Mouse (Mus musculus) forebrain, embryonic 14.5 days (tissue): Measurements from ENCODE around the gene Plcd3. TPM values are rescaled to one million over a fixed set of nuclear protein-coding genes. Genes with fewer than 3 reads are reported as not detected.

ENCODE experiments used
- ATAC-seq: fragments of 200-750 bp; cut with Nextera tagmentation; 2 replicates; pipeline ENCODE4 v1.8.0; 2017; ENCODE audit warnings: mild to moderate bottlenecking, moderate library complexity
- DNase-seq: peaks from one replicate; pipeline ENCODE4 v3.0.0-alpha.2; 2015; ENCODE audit warnings: low spot score
- H3K27ac ChIP-seq: fragments of 300-500 bp; sonication (generic); 2 replicates; pipeline ENCODE4 v1.5.1; 2014; ENCODE audit warnings: low read depth, mild to moderate bottlenecking, control low read depth, low read length, moderate library complexity
- H3K27me3 ChIP-seq: fragments of 300-500 bp; sonication (generic); replicated peaks from 2 replicates; pipeline ENCODE4 v1.6.1; 2014; ENCODE audit warnings: low read length, control low read depth, mixed read lengths; ENCODE audit not compliant: control insufficient read depth, insufficient read depth
- H3K36me3 ChIP-seq: fragments of 300-500 bp; sonication (generic); 2 replicates; pipeline ENCODE4 v1.6.1; 2014; ENCODE audit warnings: low read length, control low read depth; ENCODE audit not compliant: control insufficient read depth, insufficient read depth
- H3K4me1 ChIP-seq: fragments of 300-500 bp; sonication (generic); 2 replicates; pipeline ENCODE4 v1.6.1; 2014; ENCODE audit warnings: antibody characterized with exemption, low read length, control low read depth; ENCODE audit not compliant: control insufficient read depth, insufficient read depth
- H3K4me2 ChIP-seq: fragments of 300-500 bp; sonication (generic); 2 replicates; pipeline ENCODE4 v1.6.1; 2014; ENCODE audit warnings: mild to moderate bottlenecking, control low read depth, low read length
- H3K4me3 ChIP-seq: fragments of 300-500 bp; sonication (generic); 2 replicates; pipeline ENCODE4 v1.5.1; 2014; ENCODE audit warnings: low read depth, low read length, control low read depth
- H3K9ac ChIP-seq: fragments of 300-500 bp; sonication (generic); 2 replicates; pipeline ENCODE4 v1.6.1; 2014; ENCODE audit warnings: mild to moderate bottlenecking, low read length, control low read depth, moderate library complexity
- H3K9me3 ChIP-seq: fragments of 300-500 bp; sonication (generic); replicated peaks from 2 replicates; pipeline ENCODE4 v1.6.1; 2016; ENCODE audit warnings: low read length, control low read depth, mixed read lengths; ENCODE audit not compliant: control insufficient read depth
- WGBS: fragments of 180-500 bp; shearing (Covaris S2); extraction: QIAGEN DNeasy Blood & Tissue Kit; methylation state at CpG from one replicate; pipeline ENCODE4 v1.1.7; 2014; 5-methylcytosine and 5-hydroxymethylcytosine counted together
- polyA plus RNA-seq: library from polyadenylated mRNA; unstranded; fragments of >200 nt; fragmentation: Nextera tagmentation; extraction: Ambion mirVana; gene quantifications from 2 replicates; pipeline ENCODE4 v1.2.1, GENCODE M21; 2014

Gene Plcd3
- polyA plus RNA-seq, 1 experiment from 2014 or later, result 1.4 TPM

GRCm38 (mm10) chr11:103074796-103075323 is 26.6 kb downstream of the Plcd3 start:
- H3K9ac ChIP-seq, result no peak overlapping the region
- no peak overlapping the region for H3K27ac ChIP-seq
- ATAC-seq, result no peak
- 25% methylated on average over 10 of the region's 10 CpGs for WGBS
- H3K9me3 ChIP-seq, result no peaks in the 10 kb centered on the region
- H3K4me1 ChIP-seq, result no peaks in the 10 kb centered on the region
- no peak overlapping the region for H3K4me3 ChIP-seq
- peaks cover 9% of the 10 kb centered on the region; the same call in 1 of the 2 replicates for H3K36me3 ChIP-seq
- DNase-seq, result no peak
- H3K27me3 ChIP-seq, result peaks cover 2% of the 10 kb centered on the region; the same call in 1 of the 2 replicates
- no peak overlapping the region for H3K4me2 ChIP-seq

GRCm38 (mm10) chr11:103074121-103074650 is 27.3 kb downstream of the Plcd3 start:
- no peak overlapping the region for H3K9ac ChIP-seq
- no peak overlapping the region for H3K4me3 ChIP-seq
- H3K9me3 ChIP-seq, result no peaks in the 10 kb centered on the region
- H3K27me3 ChIP-seq, result no peaks in the 10 kb centered on the region
- H3K4me1 ChIP-seq, result no peaks in the 10 kb centered on the region
- no peak for DNase-seq
- H3K36me3 ChIP-seq, result peaks cover 16% of the 10 kb centered on the region
- WGBS, result 62% methylated on average over 10 of the region's 10 CpGs
- no peak for ATAC-seq
- no peak overlapping the region for H3K27ac ChIP-seq
- no peak overlapping the region for H3K4me2 ChIP-seq

DNA sequence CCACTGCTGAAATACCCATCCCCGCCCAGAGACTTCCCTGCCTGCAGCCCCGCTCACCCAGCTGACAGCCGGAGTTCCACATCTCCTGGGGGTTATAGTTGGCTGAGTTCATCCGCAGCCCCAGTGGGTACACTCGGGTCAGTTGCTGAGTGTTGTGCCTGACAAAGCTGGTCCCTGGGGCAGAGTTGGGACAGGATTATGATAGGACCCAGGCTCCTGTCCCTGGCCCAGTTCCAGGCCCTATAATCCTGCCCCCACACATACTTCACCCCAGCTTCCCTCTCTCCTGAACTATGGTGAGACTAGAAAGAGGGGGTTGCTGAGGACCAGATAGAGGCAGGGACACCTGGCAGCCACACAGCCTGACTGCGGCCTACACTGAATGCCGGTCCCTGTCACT is 27.8 kb downstream of the Plcd3 start:
- no peaks in the 10 kb centered on the region for H3K9me3 ChIP-seq
- H3K36me3 ChIP-seq, result peaks cover 21% of the 10 kb centered on the region
- H3K27me3 ChIP-seq, result no peaks in the 10 kb centered on the region
- DNase-seq (no peak), ATAC-seq (no peak)
- no peak overlapping the region for H3K27ac ChIP-seq
- no peaks in the 10 kb centered on the region for H3K4me1 ChIP-seq
- WGBS, result 88% methylated on average over 7 of the region's 7 CpGs
- no peak overlapping the region for H3K4me3 ChIP-seq
- H3K4me2 ChIP-seq, result no peak overlapping the region
- H3K9ac ChIP-seq, result no peak overlapping the region

DNA sequence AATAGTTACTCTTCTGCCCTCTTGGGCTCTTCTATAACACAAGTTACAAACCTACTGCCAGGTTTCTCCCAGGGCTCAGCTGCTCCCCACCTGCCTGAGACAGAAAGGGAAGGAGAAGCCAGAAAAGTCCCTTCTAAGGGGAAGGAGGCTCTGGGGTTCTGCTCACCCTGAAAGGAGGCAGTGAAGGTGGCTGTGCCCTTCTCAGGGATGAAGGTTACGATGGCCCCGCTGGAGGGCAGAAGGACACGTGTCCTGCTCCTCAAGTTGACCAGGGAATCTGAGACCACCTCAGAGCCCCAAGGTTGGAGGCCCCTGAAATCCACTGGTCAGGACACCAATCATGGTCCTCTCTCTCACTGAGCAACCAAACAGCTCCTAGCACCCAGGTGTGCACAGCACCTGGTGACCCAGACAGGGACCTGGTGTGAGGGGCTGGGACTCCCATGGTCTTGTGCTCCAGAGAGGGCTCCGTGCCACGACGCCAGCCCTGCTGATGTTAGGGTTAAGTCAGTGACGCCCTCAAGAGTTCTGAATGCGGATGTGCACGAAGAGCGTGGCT is 31.1 kb downstream of the Plcd3 start:
- no peak overlapping the region for H3K4me3 ChIP-seq
- ATAC-seq (no peak), DNase-seq (no peak)
- no peaks in the 10 kb centered on the region for H3K4me1 ChIP-seq
- H3K27me3 ChIP-seq, result no peaks in the 10 kb centered on the region
- H3K9me3 ChIP-seq, result no peaks in the 10 kb centered on the region
- H3K27ac ChIP-seq, result no peak overlapping the region
- H3K36me3 ChIP-seq, result peaks cover 53% of the 10 kb centered on the region
- WGBS, result 94% methylated on average over 10 of the region's 10 CpGs
- H3K4me2 ChIP-seq, result no peak overlapping the region
- no peak overlapping the region for H3K9ac ChIP-seq

DNA sequence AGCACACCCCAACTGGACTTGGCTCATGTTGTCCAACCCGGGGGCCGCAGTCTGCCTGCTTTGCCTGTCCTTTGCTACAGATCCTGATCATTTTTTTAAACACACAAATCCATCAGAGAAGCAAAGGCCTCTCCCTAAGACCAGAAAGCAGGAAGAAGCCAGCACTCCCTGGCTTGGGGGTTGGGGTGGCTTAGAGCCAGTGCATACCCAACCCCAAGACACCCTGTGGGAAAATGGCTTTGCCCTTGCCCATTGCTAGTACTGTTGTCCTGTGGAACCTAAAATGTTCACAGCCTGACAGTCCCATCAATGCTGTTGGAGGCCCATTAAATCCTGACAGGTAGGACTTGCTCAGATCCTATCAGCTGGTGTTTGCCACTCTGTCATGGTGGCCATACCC is 31.7 kb downstream of the Plcd3 start:
- Histone ChIP-seq H3K4me3 (no peak overlapping the region), H3K4me1 (no peaks in the 10 kb centered on the region), H3K4me2 (no peak overlapping the region), H3K9ac (no peak overlapping the region), H3K27me3 (no peaks in the 10 kb centered on the region), H3K36me3 (peaks cover 58% of the 10 kb centered on the region), H3K27ac (no peak overlapping the region), H3K9me3 (no peaks in the 10 kb centered on the region)
- no peak for DNase-seq
- no peak for ATAC-seq
- WGBS, result 100% methylated on average over 2 of the region's 2 CpGs

DNA sequence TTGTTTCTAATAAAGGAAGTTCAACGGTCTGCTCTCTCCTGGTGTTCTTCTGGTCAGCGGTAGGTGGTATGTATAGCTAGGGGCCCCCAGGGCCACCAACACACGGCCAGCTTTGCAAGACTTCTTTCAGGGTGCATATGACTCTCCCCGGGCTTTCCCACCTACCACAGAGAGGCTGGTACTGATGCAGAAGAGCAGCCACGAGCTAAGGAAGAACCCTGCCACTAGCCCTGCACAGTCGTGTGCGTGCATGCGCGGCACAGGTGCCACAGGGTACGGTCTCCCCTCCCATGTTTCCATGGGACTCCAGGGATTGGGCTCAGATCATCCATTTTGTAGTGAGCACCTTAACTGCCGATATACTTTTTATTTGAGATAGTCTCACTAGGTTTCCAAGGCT is 32.6 kb downstream of the Plcd3 start:
- H3K27me3 ChIP-seq, result no peaks in the 10 kb centered on the region
- peaks cover 67% of the 10 kb centered on the region for H3K36me3 ChIP-seq
- no peaks in the 10 kb centered on the region for H3K4me1 ChIP-seq
- WGBS, result 92% methylated on average over 11 of the region's 11 CpGs
- ATAC-seq (no peak), DNase-seq (no peak)
- no peak overlapping the region for H3K4me3 ChIP-seq
- no peaks in the 10 kb centered on the region for H3K9me3 ChIP-seq
- no peak overlapping the region for H3K4me2 ChIP-seq
- no peak overlapping the region for H3K27ac ChIP-seq
- no peak overlapping the region for H3K9ac ChIP-seq

DNA sequence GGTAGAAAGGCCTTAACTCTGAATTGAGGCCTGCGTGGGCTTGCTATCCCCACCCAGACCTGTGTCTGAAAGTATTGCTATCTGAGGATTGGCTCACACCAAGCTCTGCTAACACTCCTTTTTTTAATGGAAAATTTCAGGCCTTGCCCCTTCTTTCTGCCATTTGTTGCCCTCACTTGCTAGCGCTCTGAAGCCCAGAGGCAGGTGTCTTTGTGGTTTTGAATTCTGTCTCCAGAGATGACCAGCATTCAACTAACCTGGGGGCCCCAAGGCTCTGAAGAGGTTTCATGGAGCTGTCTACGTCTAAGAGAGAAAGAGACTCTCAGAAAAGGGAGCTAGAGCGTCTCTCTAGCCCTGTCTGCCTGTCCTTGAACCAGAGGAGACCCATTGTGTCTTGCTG is 33.2 kb downstream of the Plcd3 start:
- Histone ChIP-seq H3K36me3 (peaks cover 73% of the 10 kb centered on the region), H3K9me3 (no peaks in the 10 kb centered on the region), H3K4me2 (no peak overlapping the region), H3K9ac (no peak overlapping the region), H3K4me3 (no peak overlapping the region), H3K27me3 (no peaks in the 10 kb centered on the region), H3K4me1 (no peaks in the 10 kb centered on the region), H3K27ac (no peak overlapping the region)
- DNase-seq, result no peak
- ATAC-seq, result no peak
- 97% methylated on average over 4 of the region's 4 CpGs for WGBS

DNA sequence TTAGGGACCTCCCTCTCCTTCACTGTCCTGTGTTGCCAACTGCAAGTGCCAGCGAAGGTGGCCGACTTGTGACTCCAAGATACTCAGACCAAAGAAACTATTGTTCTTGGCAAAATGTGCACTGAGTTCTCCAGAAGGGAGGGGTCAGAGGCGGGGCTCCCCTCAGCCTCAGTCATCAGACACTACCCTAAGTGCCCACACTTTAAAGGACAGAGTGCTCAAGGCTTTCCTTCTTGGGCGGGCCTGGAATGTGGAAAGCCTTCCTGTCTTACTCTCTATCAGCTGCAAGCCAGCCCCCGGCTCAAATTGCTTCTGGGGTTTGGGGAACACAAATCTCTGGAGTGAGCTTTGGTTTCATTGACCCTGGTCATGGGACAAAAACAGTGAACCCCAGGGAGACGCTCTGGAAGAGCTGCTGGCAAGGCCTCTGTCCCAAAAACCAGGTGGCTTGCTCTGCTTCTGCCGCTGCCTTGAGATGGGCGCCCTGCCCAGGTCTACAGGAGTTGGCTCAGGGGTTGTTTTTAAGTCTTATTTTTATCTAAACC is 33.9 kb downstream of the Plcd3 start:
- Histone ChIP-seq H3K4me3 (no peak overlapping the region), H3K27me3 (no peaks in the 10 kb centered on the region), H3K4me2 (no peak overlapping the region), H3K9me3 (no peaks in the 10 kb centered on the region), H3K9ac (no peak overlapping the region), H3K36me3 (peaks cover 78% of the 10 kb centered on the region), H3K27ac (no peak overlapping the region), H3K4me1 (no peaks in the 10 kb centered on the region)
- DNase-seq, result no peak
- 89% methylated on average over 8 of the region's 8 CpGs for WGBS
- ATAC-seq, result no peak

DNA sequence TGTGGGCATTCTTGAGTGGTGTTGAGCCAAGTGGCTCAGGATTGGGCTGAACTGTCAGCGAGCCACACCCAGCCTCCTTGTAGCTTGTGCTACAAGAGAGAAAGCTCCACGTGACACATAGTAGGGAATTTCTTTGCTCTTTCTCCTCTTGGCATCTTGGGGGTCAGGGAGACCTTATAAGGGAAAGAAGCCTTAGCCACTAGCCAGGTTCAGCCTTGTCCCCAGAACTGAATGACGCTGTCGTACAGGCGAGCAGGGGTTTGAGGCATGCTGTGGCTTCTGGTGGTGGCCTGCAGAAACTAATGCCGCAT is 34.5 kb downstream of the Plcd3 start:
- ATAC-seq, result no peak
- Histone ChIP-seq H3K4me2 (no peak overlapping the region), H3K4me1 (no peaks in the 10 kb centered on the region), H3K27ac (no peak overlapping the region), H3K9ac (no peak overlapping the region), H3K4me3 (no peak overlapping the region), H3K9me3 (no peaks in the 10 kb centered on the region), H3K27me3 (no peaks in the 10 kb centered on the region), H3K36me3 (peaks cover 82% of the 10 kb centered on the region)
- no peak for DNase-seq
- 91% methylated on average over 6 of the region's 6 CpGs for WGBS
